Mouse (Mus musculus) left cerebral cortex, postnatal 4 days (tissue): ENCODE measurements around the gene Rnf19b. TPM values are rescaled to one million over a fixed set of nuclear protein-coding genes. Genes with fewer than 3 reads are reported as not detected.

Experiments used
- DNase-seq: peaks from one replicate; pipeline ENCODE4 v3.0.0-alpha.2; 2022
- intact Hi-C: fragments of 180-260 bp; cut with DNase I; formaldehyde crosslinking; loops from one replicate; pipeline ENCODE4 v1.15.1; 2025
- total RNA-seq, 2 experiments: library from RNA; stranded (reverse); gene quantifications; 2 replicates each; pipeline ENCODE4 v1.2.3; 2021

The Rnf19b gene
- total RNA-seq, 2 experiments from 2014 or later = 97.9 to 102 TPM

DNA sequence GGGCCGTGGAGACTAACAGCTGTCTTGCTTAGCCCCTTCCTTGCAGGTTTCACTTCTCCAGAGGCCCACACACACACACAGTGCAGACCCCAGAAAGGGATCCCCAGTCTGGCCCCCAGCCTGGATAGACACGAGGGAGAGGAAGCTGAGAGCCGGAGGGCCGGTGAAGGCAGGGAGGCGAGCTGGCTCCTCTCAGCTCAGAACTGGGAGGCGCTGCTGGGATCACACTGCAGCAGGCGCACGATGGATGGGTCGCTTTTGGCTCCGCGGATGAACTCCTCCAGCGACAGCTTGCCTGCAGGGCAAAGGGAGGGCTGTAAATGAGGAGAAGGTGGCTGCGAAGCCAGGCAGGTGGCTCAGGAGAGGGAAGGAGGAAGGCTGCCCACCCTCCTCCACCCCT lies 54.2 kb downstream of the Rnf19b start:
- peak; percentile 56 for DNase-seq
- intact Hi-C loops = no loop called here

DNA sequence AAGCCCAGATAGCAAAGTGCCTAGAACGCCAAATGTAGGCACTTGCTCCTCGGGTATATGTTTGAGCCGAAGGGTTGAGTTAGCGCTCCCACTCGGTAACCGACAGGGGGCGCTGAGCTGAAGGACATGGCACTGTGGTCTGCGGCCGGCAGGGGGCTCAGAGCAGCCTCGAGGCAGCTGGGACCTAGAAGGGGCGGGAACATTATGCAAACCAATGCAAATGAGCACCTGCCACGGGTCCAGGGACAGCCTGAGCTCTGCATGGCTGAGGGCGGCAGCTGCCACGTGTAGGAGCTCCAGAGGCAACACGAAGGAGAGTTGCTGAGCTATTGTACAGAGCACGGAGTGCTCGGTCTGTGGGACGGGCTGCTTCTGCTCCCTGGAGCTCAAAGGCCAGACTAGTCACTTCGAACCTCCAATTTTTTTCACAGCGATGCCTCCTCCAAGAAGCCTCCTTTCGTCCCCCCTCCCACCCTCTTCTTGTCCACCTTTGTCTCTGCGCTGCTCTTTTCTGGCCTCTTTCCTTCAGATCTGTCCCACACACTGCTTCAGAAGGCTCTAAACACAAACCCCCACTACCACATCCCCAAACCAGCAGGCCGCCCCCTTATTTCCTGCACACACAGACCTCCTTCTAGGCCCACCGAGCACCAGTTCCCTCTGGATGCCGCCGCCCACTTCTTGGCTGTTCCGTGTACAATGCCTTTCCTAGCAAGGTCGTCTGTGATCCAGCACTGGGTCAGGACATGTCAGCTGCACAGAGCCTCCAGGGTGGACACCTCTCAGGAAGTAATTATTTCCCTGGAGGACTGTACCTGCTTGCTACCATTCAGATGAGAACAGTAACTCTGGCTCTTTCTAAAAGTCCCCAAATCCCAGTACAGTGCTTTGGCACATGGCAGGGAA lies 55.3 kb downstream of the Rnf19b start:
- peak; percentile 97 for DNase-seq
- intact Hi-C loops = no loop called here

DNA sequence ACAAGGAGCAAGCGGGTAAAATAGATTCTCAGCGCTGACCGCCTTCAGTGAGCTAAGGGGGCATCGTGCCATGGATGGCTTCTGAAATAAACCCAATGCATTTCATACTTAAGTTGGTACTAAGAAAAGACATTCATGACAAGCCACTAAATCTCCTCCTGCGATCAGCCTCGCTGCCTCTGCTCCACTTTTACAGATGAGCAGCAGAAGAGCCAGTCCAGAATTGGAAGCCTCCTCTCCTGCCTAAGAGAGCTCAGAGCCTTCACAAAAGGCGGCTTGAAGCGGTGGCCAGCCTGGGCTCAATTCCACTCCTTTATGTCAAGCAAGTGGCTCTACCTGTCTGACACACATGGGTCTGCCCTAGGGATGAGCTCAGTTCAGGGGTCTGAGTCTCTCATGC lies 58.6 kb downstream of the Rnf19b start:
- intact Hi-C loops = no loop called here

DNA sequence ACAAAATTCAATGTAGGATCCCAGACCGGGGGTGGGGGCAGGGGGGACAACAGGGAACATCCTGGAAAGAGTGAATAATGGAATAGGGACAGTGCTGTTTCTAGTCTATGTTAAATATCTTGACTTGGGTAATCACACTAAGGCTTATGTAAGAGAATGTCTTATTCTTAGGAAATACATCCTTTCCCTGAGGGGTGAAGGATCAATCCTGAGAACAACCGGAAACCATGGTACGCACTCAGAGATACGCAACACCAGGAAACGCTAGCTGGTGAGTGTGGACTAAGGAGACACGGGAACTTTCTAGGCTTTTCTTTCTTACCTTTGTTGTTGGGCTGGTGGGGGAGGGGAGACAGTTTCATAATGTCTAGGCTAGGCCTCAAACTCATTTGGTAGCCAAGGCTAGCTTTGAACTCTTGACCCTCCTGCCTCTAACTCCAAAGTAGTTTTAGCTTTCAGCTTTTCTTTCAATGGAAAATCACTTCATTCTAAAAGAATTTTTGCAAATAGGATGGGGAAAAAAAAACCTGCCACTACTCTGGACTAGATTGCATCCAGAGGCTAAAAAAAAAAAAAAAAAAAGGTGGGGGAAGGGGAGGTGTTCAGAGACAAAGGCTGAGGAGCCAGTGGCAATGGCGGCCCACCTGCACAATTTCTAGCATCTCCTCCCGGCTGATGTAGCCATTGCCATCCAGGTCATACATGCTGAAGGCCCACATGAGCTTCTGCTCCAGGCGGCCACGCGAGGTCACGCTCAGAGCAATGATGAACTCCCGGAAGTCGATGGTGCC lies 59.8 kb downstream of the Rnf19b start:
- no peak for DNase-seq
- intact Hi-C loops = no loop called here

More for the DNA sequence above, 58.6 kb downstream of the Rnf19b start:
- DNase-seq = no peak

DNA sequence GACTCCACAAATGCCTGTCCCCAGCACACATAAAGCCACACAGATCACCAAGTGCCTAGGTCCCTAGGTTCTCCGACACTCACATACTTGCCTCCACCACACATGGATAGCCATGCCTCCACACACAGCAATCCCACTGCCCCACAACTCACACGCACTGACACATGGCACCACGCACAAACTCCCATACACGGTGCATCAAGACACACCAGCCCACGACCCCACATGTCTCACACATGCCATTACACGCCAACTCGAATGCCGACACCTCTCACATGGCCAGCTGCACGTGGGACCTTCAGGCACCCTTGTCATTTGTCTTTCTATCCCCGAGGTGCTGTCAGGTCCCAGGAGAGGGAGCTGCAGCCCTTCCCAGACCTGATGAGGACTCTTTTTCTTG lies 61.6 kb downstream of the Rnf19b start:
- DNase-seq = no peak
- intact Hi-C loops = no loop called here

DNA sequence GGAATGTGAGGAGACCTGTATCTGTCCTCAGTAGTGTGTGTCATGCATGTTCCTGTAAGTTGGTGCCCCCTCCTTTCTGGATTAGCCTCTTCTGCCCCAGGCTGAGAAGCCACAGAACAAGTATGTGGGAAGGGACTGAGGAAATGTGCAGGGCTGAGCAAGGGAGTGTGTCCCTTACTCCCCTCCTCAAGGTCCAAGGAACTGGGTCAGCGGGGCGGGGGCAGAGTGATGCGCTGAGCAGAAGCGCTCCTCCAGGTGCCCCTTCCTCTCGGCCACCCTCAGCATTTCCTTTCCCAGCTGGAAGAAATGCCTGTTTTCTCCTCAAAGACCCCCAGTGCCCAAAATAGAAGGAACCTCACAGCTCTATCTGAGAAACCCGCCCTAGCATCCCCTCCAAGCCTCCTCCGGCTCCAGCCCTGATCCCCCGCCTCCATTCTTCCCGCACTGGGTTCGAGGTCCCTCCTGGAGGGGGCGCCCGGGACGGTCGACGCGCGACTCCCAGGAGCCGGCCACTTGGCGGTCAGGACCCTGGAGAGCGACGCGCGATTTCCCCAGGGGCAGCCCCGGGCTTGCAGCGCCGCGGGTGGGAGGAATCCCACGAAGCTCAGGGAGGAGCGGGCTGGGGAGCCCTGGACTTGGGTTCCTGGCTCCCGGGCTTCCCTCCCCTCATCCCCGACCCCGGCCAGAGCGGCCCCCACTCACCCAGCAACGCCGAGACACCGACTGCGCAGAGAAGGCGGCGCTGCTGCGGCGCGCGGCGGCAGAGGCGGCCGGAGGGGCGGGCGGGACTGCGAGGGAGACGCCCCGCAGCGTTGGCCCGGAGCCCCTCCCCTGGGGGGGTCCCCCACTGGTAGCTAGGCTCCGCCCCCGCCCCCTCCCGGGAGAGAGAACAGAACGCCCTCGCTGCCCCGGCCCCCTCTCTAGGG lies 62.7 kb downstream of the Rnf19b start:
- peak; percentile 42 for DNase-seq
- intact Hi-C loops = no loop called here

DNA sequence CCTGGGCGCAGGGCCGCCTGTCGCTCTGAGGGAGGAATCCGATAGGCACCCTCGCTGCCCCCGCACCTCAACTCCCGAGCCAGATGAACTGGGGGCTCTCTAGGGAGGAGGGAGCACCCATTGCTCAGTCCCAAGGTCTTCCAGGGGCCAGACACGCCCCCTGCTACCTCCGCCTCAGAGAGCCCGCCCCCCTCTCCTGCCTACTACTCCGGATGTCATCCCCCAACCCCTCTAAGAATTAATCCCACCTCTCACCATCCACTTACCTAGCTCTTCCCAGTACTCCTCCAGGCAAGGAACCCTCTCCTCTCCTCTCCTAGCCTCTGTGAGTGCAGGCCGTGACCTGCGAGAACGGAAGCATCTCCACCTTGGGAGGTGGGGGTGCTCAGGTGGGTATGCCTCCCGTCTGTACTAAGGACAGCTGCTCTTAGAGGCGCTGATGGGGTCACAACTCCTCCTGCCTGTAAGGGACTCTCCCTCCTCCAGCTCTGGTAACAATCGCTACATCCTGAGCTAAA lies 63.6 kb downstream of the Rnf19b start, which contains the start of gene Hpca:
Gene Hpca, minus strand, starts transcription at position 468 of the 518 bp plus-strand sequence.
- peak; percentile 44 for DNase-seq
- intact Hi-C loops = no loop called here

DNA sequence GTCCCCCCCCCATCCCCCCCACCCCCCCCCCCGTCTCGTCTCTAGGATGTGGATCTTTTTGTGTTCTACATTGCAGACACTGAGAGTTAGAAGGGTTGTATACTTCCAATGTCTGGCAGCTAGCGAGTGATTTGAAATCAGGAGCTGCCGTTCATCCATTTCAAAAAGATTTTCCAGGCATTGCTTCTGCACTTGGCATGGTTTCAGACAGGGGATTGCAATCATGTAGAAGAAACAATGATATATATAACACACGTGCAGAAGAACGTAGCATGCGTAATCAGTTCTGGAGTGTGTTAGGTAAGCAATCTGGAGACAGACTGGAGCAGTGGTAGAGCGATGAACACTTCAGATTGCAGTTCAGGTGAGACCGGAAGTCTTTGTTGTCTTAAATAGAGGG lies 64.0 kb downstream of the Rnf19b start:
- intact Hi-C loops = no loop called here

DNA sequence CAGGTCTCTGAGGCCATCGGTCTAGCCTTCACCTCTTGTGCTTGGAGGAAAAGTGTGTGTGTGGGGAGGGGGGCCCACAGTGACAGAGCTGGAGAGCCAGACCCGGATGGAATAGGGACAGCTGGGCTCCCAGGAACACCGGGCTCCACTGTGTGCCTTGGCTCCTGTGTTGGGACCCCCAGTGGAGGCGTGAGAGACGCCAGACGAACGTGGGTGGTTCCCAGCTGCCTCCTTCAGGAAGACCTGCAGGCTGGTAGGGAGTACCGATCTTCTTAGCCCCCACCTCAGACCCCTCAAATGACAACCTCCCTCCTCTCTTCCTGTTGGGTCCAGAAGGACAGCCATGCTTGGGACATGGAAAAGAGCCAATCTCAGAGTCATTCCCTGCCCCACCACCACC lies 64.6 kb downstream of the Rnf19b start:
- DNase-seq = peak; percentile 68
- intact Hi-C loops = no loop called here

More for the DNA sequence above, 64.0 kb downstream of the Rnf19b start:
- no peak for DNase-seq

DNA sequence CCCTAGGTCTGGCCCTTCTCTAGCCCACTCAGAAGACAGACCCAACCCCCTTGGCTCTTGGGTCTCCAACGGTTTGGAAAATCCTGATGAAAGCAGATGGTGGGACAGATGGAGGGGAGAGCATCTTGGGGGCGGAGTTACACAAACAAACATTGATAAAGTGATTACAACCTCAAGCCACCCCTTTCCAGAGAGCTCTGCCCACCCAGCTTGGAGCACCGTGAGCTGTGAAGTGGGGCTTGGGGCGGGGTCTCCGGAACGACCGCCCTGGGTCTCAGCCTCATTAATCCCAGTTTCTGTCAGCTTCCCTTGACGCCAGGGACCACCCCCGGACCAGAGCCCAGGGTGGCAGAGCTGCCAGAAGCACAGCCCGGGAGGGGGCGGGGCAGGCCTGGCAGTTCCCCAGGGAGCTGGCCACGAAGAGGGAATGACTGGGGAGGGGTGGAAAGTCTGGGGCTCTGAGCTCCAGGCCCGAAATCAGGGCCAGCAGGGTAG lies 66.6 kb downstream of the Rnf19b start:
- intact Hi-C loops = no loop called here
- peak; percentile 90 for DNase-seq

DNA sequence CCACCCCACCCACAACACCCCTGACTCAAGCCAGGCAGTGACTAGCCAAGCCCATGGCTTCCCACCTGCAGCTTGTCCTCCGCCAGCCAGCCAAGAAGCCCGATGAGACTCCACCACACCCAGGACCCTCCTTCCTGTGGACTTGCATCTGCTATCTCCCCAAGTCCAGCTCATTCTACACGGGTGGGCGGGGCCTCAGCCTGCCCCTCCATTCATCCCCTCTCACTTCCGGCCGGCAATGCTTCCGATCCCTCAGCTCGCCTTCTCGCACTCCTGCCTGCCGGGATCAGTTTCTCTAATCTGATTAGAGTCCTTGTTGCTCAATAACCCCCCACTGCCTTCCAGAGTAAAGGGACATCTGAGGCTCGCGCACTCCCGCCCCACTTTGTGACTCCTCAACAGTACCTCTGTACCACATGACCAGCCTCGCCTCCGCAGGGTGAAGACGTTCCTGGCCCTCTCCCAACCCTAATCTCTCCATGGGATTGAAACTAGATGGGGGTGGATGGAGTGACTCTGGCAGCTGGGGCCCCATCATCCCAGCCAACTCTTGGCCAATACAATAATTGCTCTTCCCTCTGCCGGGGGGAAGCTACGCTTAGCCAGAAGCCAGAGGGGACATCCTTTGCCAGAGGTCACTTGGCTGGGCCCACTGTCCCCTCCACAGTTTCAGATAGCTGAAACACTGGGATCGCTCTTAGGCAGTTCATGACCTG lies 67.8 kb downstream of the Rnf19b start:
- DNase-seq = peak; percentile 89

DNA sequence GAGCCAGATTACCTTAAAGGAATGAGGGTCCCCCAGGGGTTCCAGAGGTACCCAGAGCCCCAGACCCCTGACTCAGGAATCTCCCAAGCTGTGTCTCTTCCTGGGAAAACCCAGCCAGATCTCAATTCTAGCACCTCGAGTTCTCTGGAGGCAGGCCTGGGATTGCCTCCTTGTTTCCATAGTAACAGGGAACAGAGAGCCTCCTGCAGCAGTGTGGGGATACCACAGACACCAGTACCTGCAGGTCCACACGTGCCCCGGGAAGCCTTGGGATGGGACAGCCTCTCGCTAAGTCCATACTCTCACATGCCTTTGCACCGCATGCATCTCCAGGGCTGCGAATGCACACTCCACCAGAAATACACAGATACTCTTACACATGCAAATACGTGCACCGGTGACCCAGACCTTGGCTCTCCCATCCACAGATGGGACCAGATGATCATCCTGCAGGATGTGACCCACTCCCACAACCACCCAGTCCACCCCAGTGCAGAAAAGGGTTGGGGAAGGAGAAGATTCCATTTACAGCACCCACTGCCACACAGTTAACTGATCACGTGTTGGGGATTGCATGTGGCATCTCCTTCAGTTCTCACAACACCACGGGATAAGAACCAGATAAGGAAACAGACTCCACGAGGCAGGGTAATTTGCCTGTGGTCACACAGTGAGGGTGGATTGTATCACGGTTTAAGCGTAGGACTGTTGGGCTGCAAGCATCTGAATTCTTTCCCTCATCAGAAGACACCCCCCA lies 70.7 kb downstream of the Rnf19b start:
- intact Hi-C loops = no loop called here
- no peak for DNase-seq

More for the DNA sequence above, 67.8 kb downstream of the Rnf19b start:
- intact Hi-C loops = no loop called here

DNA sequence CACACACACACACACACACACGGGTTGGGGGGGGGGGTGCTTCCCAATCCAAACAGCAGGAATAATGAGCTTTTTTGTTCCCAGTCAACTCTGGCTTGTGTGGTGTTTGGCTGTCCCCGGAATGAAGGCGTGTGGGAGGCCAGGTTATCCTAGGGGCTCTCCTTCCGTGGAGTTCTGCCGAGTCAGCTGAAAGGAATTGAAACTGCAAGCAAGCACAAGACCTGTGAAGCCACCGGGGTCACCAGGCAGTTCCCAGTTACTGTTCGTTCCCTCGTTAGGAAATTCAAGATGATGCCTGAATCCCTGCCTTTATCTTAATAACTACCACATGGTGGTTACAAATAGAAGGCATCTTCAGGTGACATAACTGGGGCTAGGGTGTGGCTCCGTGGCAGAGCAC lies 71.3 kb downstream of the Rnf19b start:
- DNase-seq = no peak

DNA sequence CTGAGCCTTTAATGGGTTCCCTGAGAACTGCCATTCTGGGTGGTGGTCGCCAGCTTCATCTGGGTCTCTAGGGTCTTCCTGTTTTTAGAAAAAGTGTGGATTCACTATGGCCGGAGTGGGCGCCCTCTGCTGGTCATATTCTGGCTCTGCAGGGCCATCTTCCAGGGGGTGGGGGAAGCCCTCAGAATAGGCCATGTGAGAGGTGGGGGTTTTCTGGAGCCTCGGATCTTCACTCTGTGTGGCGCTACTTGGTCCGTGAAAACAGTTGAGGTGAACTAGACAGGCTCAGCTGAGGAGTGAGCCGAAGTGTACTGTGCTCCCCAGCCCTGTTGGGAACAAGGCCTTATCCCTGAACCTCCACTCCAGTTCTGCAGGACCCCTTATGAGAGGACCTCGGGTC lies 72.1 kb downstream of the Rnf19b start:
- peak; percentile 65 for DNase-seq

More for the DNA sequence above, 71.3 kb downstream of the Rnf19b start:
- intact Hi-C loops = no loop called here

DNA sequence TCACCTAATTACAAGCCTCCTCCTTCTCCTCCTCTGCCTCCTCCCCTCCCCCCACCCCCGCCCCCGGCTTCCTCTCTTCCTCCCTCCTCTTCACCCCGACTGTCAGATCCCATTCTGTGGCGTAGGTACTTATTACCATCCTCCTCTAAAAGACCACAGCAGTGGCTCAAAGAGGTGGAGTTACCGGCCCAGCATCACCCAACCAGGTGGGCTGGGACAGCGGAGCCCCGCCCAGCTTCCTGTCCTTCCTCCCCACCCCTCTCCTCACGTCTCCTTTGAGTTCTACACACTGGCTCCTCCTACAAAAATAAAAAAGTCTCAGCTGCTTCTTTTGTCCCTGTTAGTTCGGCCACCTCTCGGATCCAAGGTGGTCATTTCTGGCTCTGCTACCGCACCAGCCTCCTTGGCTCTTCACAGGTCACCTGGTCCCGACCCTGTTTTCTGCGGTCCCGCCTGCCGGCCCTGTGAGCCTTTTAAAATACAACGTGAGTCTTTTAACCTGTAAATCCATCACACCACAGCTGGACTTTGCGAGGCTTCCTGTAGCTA lies 72.8 kb downstream of the Rnf19b start:
- DNase-seq = no peak
- intact Hi-C loops = no loop called here

More for the DNA sequence above, 72.1 kb downstream of the Rnf19b start:
- intact Hi-C loops = no loop called here

DNA sequence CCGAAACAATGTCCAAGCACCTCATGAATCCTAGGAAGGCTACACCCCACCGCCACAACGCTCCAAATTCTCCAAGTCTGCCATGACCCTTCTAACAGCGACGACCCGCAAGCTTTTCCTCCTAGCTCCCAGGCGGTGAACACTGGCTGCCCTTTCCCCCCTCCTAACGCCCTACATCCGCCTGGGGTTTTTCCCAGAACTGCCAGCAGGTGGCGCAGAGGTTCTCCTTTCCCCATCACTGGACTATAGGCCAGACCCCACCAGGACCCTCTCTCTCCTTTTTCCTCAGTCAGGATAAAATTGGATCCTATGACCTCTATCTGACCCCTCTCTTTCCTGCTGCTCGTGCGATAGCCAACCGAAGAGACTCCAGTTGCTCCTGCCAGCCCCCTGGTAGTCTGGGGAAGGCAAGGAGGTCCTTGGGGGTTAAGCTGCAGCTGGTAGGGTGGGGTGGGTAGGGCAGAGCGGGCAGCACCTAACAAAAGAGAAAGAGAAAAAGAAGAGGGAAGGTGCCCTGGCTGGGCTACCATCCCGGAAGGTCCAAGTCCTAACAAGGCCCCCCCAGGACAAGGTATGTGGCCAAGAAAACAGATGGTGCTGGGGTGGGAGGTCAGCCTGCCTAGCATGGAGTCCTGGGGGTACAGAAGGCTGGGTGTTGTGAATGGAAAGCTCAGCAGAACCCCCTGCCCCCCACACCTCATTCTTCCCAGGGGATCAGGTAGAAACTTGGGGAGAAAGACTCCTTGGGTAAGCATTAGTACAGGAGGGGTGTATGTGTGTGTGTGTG lies 76.9 kb downstream of the Rnf19b start:
- peak; percentile 90 for DNase-seq

More for the DNA sequence above, 76.9 kb downstream of the Rnf19b start:
- intact Hi-C loops = no loop called here
